Mouse (Mus musculus): ENCODE results near the gene Inhbe.
A peak's percentile ranks its signal among the peaks of the same experiment; 100 is the strongest.

GRCm38 (mm10) chr10:127324495-127324894 is 29.7 kb downstream of the Inhbe start:
- TF ChIP-seq CTCF (IDR thresholded peaks at IDR 0.05; ENCODE audit: control insufficient read depth, insufficient read depth, low read length) (peak; percentile 65), POLR2A (IDR thresholded peaks at IDR 0.05; ENCODE audit: borderline replicate concordance, control insufficient read depth, low read depth, low read length) (no peak)
